Mouse (Mus musculus) kidney, adult 2 months (tissue): ENCODE measurements around the gene Drg2. TPM values are rescaled to one million over a fixed set of nuclear protein-coding genes. Genes with fewer than 3 reads are reported as not detected.

ENCODE experiments used
- DNase-seq: peaks from one replicate; pipeline ENCODE4 v3.0.0; 2021
- H3K27ac ChIP-seq: fragments of 200-500 bp; 2 replicates; pipeline ENCODE4 v1.5.1; 2012; ENCODE audit warnings: low read depth, low read length, control low read depth, inconsistent platforms; ENCODE audit not compliant: insufficient read depth
- H3K27me3 ChIP-seq: fragments of 200-500 bp; replicated peaks from 2 replicates; pipeline ENCODE4 v1.6.1; 2012; ENCODE audit warnings: mild to moderate bottlenecking, moderate library complexity, low read length, inconsistent platforms; ENCODE audit not compliant: control insufficient read depth, insufficient read depth
- H3K36me3 ChIP-seq: fragments of 200-500 bp; 2 replicates; pipeline ENCODE4 v1.6.1; 2012; ENCODE audit warnings: mild to moderate bottlenecking, moderate library complexity, low read length, inconsistent platforms; ENCODE audit not compliant: control insufficient read depth, insufficient read depth
- H3K4me1 ChIP-seq: fragments of 200-500 bp; 2 replicates; pipeline ENCODE4 v1.6.1; 2011; ENCODE audit warnings: low read length; ENCODE audit not compliant: control insufficient read depth, insufficient read depth
- H3K4me3 ChIP-seq: fragments of 200-500 bp; 2 replicates; pipeline ENCODE4 v1.5.1; 2011; ENCODE audit warnings: mild to moderate bottlenecking, low read depth, low read length, control low read depth; ENCODE audit not compliant: insufficient read depth
- CTCF ChIP-seq: fragments of 200-500 bp; conservative IDR thresholded peaks from 2 replicates; pipeline ENCODE4 v1.5.1; 2011; ENCODE audit warnings: low read depth, mild to moderate bottlenecking, control low read depth, low read length, moderate library complexity, mixed read lengths; ENCODE audit not compliant: insufficient read depth, insufficient read length
- POLR2A ChIP-seq: fragments of 200-500 bp; IDR thresholded peaks from one replicate; pipeline ENCODE4 v1.6.1; 2011; ENCODE audit warnings: low read depth, low read length, control low read depth
- WGBS: fragments of 180-500 bp; shearing (Covaris S2); methylation state at CpG from one replicate; pipeline ENCODE4 v1.1.7; 2018; 5-methylcytosine and 5-hydroxymethylcytosine counted together
- polyA plus RNA-seq: library from polyadenylated mRNA; depleted of rRNA; stranded (reverse); fragments of >200 nt; gene quantifications from 2 replicates; pipeline ENCODE4 v1.2.3, GENCODE M21; 2012

Gene Drg2
- polyA plus RNA-seq, 1 experiment, result 64.8 TPM

- Histone ChIP-seq H3K27me3 (no peaks in the 10 kb centered on the region), H3K4me3 (peak overlapping the region; percentile 68), H3K27ac (no peak overlapping the region), H3K4me1 (peaks cover 18% of the 10 kb centered on the region; the same call in 1 of the 2 replicates), H3K36me3 (no peaks in the 10 kb centered on the region)
- TF ChIP-seq POLR2A, result no peak
- TF ChIP-seq CTCF, result no peak
- WGBS, result 15% methylated on average over 6 of the region's 6 CpGs
- peak; percentile 15 for DNase-seq
Measured at GRCm38 (mm10) chr11:60418473-60418803, 36.0 kb upstream of the Drg2 start.

DNA sequence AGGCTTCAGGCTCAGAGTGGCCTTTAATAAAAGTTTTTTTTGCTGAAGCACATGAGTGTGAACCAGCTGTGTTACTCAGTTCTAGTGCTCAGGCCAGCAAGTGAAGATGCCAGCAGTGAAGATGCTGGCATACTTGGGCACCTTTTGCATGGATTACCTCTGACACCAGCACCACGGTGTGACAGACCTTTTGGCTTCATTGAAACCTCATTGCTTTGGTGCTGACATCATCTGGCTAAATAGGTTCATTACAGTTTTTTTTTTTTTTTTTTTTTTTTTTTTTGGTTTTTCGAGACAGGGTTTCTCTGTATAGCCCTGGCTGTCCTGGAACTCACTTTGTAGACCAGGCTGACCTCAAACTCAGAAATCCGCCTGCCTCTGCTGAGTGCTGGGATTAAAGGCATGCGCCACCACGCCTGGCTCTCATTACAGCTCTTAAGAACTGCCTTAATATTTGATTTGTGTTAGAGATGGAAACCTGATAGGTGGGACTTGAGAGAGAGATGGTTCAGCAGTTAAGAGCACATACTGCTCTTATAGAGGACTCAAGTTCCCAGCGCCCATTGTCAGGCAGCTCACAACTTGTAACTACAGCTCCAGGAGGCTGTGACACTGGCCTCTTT lies 32.2 kb upstream of the Drg2 start:
- H3K36me3 ChIP-seq, result no peaks in the 10 kb centered on the region
- WGBS, result 51% methylated on average over 6 of the region's 6 CpGs

DNA sequence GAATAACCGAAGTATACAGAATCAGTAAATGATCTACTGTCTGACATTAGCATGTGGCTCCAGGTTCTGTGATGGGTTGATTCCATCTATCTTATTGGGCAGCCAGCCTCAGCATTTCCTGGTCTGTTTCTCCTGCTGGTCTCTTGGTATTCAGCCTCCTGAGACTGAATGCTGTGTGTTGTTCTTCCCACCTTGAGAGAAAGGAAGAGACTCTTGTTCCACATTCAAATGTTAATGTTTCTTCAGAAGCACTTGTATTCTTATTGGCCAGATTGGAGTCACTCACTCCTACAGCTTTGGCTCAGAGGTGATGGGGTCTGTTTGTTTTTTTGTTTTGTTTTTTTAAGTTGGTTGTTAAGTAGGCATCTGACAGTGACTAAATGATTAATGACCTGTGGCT lies 31.4 kb upstream of the Drg2 start:
- Histone ChIP-seq H3K27me3 (no peaks in the 10 kb centered on the region), H3K4me1 (peaks cover 13% of the 10 kb centered on the region; the same call in 1 of the 2 replicates), H3K27ac (no peak overlapping the region; the same call in 1 of the 2 replicates), H3K36me3 (no peaks in the 10 kb centered on the region; the same call in 1 of the 2 replicates), H3K4me3 (no peak overlapping the region)
- DNase-seq, result no peak
- TF ChIP-seq CTCF, result no peak
- TF ChIP-seq POLR2A, result no peak
- WGBS, result 55% methylated on average over 1 of the region's 1 CpGs

More for the DNA sequence above, 32.2 kb upstream of the Drg2 start:
- no peak overlapping the region for H3K27ac ChIP-seq
- no peaks in the 10 kb centered on the region for H3K27me3 ChIP-seq
- TF ChIP-seq POLR2A (no peak), CTCF (0 out of 2 replicates have a peak, but pooled peaks have one; percentile 20)
- peaks cover 15% of the 10 kb centered on the region; the same call in 1 of the 2 replicates for H3K4me1 ChIP-seq
- DNase-seq, result peak; percentile 21
- no peak overlapping the region for H3K4me3 ChIP-seq

DNA sequence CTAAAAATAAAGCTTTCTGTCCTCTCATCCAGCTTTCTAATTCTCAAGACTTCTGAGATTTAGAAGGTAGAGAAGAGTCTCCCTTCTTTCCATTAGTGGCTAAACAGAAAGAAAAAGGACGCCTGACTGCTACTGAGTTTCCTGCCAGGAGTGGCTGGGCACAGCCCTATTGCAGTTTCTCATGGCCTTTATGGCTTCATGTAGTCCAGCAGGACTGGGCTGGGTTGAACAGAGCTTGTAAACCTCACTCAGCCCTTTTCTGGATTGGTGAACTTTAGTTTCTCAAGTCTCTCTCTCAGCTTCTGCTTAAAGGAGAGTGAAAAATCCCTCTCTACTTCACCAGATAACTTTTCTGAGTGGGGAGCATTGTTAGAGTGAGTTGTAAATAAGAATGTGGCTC lies 28.0 kb upstream of the Drg2 start:
- Histone ChIP-seq H3K27ac (no peak overlapping the region), H3K36me3 (no peaks in the 10 kb centered on the region; the same call in 1 of the 2 replicates), H3K4me1 (peaks cover 8% of the 10 kb centered on the region; the same call in 1 of the 2 replicates), H3K4me3 (no peak overlapping the region), H3K27me3 (no peaks in the 10 kb centered on the region)
- 85% methylated on average over 1 of the region's 1 CpGs for WGBS
- TF ChIP-seq POLR2A (no peak), CTCF (no peak)
- DNase-seq, result no peak

DNA sequence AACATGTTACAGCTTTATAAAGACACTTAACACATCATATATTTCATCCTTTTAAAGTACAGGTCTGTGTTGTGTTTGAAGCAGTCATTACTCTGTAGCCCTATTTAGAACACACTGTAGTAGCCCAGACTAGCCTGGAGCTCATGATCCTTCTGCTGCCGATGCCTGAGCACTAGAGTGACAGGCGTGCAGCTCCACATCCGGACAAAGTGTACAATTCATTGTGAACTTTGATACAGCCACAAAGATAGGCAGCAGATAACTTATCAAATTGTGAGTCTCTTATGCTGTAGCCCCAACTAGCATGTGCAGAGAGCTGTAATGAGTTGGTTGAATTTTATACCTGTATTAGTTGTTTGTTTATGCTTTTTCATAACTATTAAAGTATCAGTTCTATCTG lies 26.8 kb upstream of the Drg2 start:
- 84% methylated on average over 3 of the region's 3 CpGs for WGBS
- H3K4me1 ChIP-seq, result peaks cover 8% of the 10 kb centered on the region; the same call in 1 of the 2 replicates
- H3K36me3 ChIP-seq, result no peaks in the 10 kb centered on the region; the same call in 1 of the 2 replicates
- H3K4me3 ChIP-seq, result no peak overlapping the region
- no peak overlapping the region for H3K27ac ChIP-seq
- TF ChIP-seq POLR2A (no peak), CTCF (no peak)
- DNase-seq, result no peak
- no peaks in the 10 kb centered on the region for H3K27me3 ChIP-seq

GRCm38 (mm10) chr11:60433501-60433900 lies 20.9 kb upstream of the Drg2 start:
- TF ChIP-seq POLR2A, result no peak
- TF ChIP-seq CTCF, result no peak
- no peaks in the 10 kb centered on the region for H3K27me3 ChIP-seq

GRCm38 (mm10) chr11:60435133-60435532 lies 19.3 kb upstream of the Drg2 start:
- TF ChIP-seq POLR2A, result no peak
- TF ChIP-seq CTCF, result no peak
- WGBS, result 92% methylated on average over 1 of the region's 1 CpGs
- Histone ChIP-seq H3K4me3 (no peak overlapping the region), H3K27me3 (no peaks in the 10 kb centered on the region), H3K36me3 (peaks cover 3% of the 10 kb centered on the region), H3K4me1 (no peaks in the 10 kb centered on the region), H3K27ac (no peak overlapping the region)
- DNase-seq, result no peak

More at GRCm38 (mm10) chr11:60433501-60433900, 20.9 kb upstream of the Drg2 start:
- Histone ChIP-seq H3K36me3 (peaks cover 3% of the 10 kb centered on the region), H3K27ac (no peak overlapping the region), H3K4me3 (no peak overlapping the region), H3K4me1 (no peaks in the 10 kb centered on the region)
- no peak for DNase-seq
